8 mouse cellular contexts compared by ENCODE assay signal in the genomic region with DNA sequence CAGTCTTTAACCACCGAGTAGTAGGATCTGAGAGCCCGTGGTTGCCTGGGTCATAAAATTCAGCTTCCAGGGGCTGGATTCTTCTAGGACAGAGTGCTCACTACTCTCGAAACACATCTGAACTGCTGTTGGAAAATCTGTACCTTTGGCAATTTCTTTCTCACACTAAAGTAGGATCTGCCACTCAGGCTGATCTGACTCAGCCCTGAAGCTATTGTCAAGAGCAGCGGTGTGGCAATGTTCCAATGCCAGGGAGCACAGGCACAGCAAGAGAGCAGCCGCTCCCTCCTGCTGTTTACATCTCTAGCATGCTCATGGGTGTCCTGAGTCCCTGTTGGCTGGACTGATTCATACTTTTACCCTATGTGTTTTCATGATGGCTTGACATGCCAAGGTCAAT.
DNase-seq lines count a peak whose midpoint lies in the region.

No protein-coding gene starts in this region.

- DNase-seq in heart, adult 11 months, result peak; percentile 95
- no peak for DNase-seq in heart, postnatal 36 days
- peak; percentile 84 for DNase-seq in urinary bladder, postnatal 14 days (ENCODE audit: low spot score)
- DNase-seq in urinary bladder, postnatal 4 days (ENCODE audit: low spot score in 2 of 2), result no peak
- DNase-seq in limb, embryonic 10.5 days (ENCODE audit: low spot score), result no peak
- no peak for DNase-seq in embryo, embryonic 10 days (ENCODE audit: low spot score)
- no peak for DNase-seq in gastrocnemius, adult 18-20 months (ENCODE audit: low spot score)
- DNase-seq in spleen, adult 12 weeks (ENCODE audit: low spot score), result no peak

- no peaks in the 10 kb centered on the region for H3K27me3 ChIP-seq in limb, embryonic 10.5 days (ENCODE audit: low read depth, poor library complexity, severe bottlenecking)

- peak overlapping the region; percentile 86; the same call in 1 of the 2 replicates for H3K27ac ChIP-seq in limb, embryonic 10.5 days

- H3K36me3 ChIP-seq in limb, embryonic 10.5 days, result no peaks in the 10 kb centered on the region

- H3K4me1 ChIP-seq in limb, embryonic 10.5 days, result peaks cover 67% of the 10 kb centered on the region

- 62% methylated on average over 5 of the region's 5 CpGs for WGBS in limb, embryonic 10.5 days

- H3K9me3 ChIP-seq in limb, embryonic 10.5 days (replicated peaks), result no peaks in the 10 kb centered on the region

- no peak overlapping the region for H3K4me3 ChIP-seq in limb, embryonic 10.5 days

- intact Hi-C loops in heart, postnatal 36 days (cut with DNase I), result loop anchor here (2.0 to 5.0 kb wide), 4 partner anchors 29 to 207 kb away; no protein-coding TSS in a partner anchor

Comparison
In these comparisons a context has a peak if more than half of its experiments do, and no peak if none do; other contexts are left out.
1. DNase-seq: peak in heart, adult 11 months (single experiment) and urinary bladder, postnatal 14 days (single experiment); none in heart, postnatal 36 days (0 of 2), urinary bladder, postnatal 4 days (0 of 2), limb, embryonic 10.5 days (single experiment), embryo, embryonic 10 days (single experiment), gastrocnemius, adult 18-20 months (single experiment) and spleen, adult 12 weeks (single experiment).